Mouse (Mus musculus) megakaryocyte-erythroid progenitor cell, adult 5-6 weeks (primary cell): ENCODE results near the gene Gm9573. TPM values are rescaled to one million over a fixed set of nuclear protein-coding genes. Genes with fewer than 3 reads are reported as not detected.

Source experiments
- ATAC-seq: replicated peaks from 2 replicates; pipeline ENCODE4 v1.8.0; 2016; ENCODE audit warnings: mild to moderate bottlenecking, inconsistent platforms; ENCODE audit not compliant: severe bottlenecking, poor library complexity, low FRiP score, low TSS enrichment
- total RNA-seq, 2 experiments: library from RNA; stranded (forward) in 1 of 2; stranded (reverse) in 1 of 2; fragments of 200-1000, 215-1000 nt in 1 of 2; fragments of >200 nt in 1 of 2; fragmentation: Nextera tagmentation in 1 of 2; gene quantifications; 2 replicates each; pipeline ENCODE4 v1.2.3; 2014 to 2017

The Gm9573 gene
- total RNA-seq (2014; fragmentation: Nextera tagmentation) (not detected in 2 replicates), total RNA-seq (2017) (not detected in 2 replicates)

DNA sequence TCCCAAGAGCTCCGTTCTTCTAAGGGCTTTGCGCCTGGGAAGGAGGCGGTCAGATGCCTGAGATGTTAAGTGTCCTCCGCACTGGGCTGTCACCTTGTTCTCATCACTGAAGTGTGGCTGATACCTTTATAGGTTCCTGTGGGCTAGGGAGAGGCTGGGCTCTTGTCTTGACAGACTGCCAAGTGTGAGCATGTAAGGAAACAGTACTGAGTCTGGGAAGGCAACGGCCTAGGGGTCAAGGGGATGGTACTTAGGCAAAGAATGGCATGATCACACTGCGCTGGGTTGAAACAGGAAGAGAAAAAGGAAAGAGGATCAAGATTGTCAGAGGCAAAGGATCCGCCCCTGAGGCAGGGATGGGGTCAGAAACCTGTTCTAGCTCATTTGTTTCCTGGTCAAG is at the start of gene Gm9573:
TSS of gene Gm9573 (minus strand) at position 101 of the 400 bp plus-strand sequence.
- ATAC-seq, result no peak

DNA sequence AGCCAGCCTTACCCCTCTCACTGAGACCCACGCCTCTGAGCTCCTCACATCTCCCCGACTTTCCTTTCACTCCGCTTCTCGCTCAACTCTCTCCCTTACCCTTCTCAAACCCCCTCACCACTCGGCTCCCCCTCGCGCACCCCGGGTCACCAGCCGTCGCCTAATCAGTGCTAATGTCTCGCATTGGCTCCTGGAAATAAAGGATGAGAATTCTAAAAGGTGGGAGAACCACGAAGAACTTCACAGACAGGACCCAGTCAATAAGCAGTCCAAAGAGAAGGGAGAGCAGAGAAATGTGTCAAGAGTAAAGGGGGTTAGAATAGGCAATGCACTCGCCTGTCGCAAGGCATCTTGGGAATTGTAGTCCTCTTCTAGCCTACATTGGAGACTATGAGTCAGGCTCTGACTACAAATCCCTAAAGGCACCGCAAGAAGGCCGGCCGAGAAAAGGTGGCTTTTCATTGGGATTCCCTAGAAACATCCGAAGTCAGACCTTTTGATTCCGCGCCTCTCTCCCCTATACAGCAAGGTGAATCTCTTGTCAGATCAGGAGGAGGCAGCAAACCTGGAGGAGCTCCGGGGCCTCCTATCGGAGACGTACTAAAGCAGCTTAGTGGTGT is 47.1 kb upstream of the Gm9573 start, which contains the start of gene Gtf2h4:
TSS of gene Gtf2h4 (minus strand) at position 324 of the 620 bp plus-strand sequence.
- peak; percentile 96 for ATAC-seq

- ATAC-seq, result no peak
Measured at GRCm38 (mm10) chr17:35672527-35672926, 46.1 kb upstream of the Gm9573 start.

DNA sequence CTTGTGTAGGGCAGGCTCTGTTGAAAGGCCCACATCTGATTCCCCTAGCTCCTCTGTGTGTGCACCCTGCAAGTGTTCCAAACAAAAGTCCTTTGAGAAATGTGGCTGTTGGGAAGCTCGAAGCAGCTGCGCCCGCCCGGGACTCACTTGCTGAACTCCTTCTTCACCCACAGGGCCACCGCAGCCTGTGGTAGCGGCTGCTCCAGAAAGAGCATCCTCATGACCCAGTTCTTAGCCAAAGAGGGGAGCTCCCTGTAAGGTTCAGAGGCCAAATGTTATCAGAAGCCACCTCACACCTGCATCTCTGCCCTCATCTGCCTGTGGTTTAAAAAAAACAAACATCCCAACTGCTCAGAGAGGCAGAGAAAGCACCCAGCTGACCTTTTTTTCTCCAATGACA is 45.4 kb upstream of the Gm9573 start:
- ATAC-seq, result no peak

DNA sequence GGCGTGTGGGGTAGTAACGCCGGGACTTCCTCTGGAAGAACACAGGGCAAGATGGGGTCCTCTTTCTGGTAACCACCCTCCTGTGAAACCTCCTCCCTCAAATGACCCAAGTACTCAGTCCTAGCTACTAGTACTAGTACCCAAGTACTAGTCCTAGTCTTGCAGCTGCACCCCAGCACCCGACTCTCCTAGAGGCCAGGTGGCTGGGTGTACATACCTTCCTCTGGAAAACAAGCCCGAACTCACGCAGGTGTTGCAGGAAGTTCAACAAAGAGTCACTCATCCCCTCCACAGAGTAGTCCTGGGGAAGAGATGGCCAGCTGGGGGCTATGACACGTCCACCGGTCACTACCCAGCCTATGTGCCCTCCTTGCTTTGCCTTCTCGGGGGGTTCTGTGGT is 43.3 kb upstream of the Gm9573 start:
- no peak for ATAC-seq

- peak; percentile 76 for ATAC-seq
Measured at GRCm38 (mm10) chr17:35667334-35668065, 41.1 kb upstream of the Gm9573 start, which contains the start of gene Vars2. TSS of gene Vars2 (minus strand) at chr17:35667592.

GRCm38 (mm10) chr17:35666851-35667256 is 40.4 kb upstream of the Gm9573 start:
- ATAC-seq, result 0 out of 2 replicates have a peak, but pooled peaks have one; percentile 24

- ATAC-seq, result no peak
Measured at GRCm38 (mm10) chr17:35665957-35666515, 39.6 kb upstream of the Gm9573 start.

DNA sequence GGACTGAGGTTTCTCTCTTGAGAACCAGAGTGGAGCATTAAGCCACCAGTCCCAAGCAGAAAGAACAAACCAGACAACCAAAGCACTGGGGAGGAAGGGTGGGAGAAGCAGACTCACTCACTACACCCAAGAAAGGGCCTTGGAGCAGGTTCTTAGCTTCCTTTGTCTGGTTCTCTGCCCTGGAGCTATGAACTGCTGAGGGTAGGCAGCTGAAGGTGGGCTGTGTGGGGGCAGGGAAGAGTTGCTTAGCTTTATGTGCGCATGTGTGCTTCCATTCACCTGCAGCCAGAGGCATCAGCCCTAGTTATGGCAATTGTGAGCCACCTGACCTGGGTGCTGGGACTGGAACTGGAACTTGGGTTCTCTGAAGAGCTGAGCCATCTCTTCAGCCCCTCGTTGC is 26.6 kb upstream of the Gm9573 start:
- no peak for ATAC-seq

- no peak for ATAC-seq
Measured at GRCm38 (mm10) chr17:35649429-35649828, 23.0 kb upstream of the Gm9573 start.

- no peak for ATAC-seq
Measured at GRCm38 (mm10) chr17:35643609-35644236, 17.3 kb upstream of the Gm9573 start, which contains the start of gene Mucl3. TSS of gene Mucl3 (minus strand) at chr17:35643695.

DNA sequence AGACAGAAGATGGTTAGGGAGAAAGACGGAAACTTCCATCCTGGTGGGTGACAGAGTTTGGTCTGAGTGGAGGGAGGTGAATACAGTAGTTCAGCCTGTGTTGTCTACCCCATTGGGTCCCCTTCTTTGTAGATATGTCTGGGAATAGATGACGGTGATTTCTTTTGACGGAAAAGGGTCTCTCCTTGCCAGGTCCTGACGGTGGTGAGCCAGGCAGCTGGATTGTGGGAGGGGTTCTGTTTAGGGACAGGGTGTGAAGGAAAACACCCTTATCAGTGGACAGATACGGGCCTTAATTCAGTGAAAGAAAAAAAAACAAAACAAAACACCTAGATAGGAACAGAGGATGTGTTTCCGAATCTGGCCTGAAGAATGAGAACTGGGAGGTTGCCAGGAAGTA is 12.9 kb upstream of the Gm9573 start:
- no peak for ATAC-seq

DNA sequence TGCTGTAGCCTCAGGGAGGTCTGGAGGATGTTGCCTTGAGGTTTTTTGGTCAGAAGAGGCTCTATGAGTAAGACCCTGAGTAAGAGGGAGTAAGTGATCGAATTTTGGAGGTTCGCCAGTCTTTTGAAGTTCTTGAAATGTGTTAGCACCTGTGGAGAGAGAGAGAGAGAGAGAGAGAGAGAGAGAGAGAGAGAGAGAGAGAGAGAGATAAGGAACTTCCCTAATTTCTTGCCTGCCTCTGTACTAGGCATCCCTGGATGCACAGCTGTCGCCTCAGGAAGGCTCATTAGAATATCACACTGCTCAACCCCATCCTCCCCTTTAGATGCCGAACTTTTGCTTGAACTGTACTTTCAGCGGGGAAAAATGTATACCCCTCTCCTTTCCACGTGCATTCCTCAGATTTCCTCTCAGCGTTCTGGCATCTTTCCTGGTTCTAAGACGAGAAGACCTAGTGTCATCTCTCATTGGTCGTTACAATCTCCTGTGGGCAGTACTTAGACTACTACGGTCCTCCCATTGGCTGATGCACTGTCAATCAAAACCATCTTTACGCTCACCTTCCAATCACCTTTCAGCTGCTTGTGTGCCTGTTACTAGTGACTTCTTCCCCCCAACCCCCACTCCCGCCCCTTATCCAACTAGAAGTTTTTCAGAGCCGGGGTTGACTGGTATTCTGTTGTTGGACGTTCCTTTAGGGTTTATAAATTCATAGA is 12.2 kb upstream of the Gm9573 start:
- no peak for ATAC-seq

- 0 out of 2 replicates have a peak, but pooled peaks have one; percentile 39 for ATAC-seq
Measured at GRCm38 (mm10) chr17:35636363-35636762, 9.9 kb upstream of the Gm9573 start.

DNA sequence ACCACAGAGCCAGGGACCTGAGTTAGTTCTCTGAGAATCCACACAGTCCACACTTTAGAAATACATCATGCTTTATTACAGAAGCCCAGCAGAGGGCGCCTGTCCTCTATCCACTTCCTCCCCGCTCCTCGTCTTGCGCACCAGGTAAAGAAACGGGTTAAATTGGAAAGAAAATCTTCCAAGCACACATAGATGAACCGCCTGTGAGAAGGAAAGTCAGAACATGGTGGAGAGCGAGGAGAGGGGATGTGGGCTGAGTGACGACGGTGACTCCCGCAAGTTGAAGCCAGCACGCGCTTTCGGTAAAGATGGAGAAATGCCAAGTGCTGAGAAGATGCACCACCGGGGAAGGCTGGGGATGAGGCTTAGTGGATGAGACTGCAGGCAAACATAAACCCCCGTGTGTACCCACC is 9.3 kb upstream of the Gm9573 start:
- peak; percentile 58; the same call in 1 of the 2 replicates for ATAC-seq

DNA sequence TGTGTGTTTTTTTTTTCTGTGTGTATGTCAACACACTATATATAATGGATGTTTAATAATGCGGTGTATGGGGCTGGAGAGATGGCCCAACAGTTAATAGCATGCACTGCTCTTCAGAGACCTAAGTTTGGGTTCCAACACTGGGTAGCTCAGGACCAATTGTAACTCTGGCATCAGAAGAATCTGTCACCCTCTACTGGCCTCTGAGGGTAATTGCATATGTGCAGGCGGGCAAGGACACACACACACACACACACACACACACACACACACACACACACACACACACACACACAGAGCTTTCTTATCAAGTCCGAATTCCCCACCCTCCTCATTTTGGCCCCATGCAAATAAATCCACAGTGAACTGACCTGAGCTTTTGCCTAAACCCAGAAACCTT is 8.8 kb upstream of the Gm9573 start:
- no peak for ATAC-seq

DNA sequence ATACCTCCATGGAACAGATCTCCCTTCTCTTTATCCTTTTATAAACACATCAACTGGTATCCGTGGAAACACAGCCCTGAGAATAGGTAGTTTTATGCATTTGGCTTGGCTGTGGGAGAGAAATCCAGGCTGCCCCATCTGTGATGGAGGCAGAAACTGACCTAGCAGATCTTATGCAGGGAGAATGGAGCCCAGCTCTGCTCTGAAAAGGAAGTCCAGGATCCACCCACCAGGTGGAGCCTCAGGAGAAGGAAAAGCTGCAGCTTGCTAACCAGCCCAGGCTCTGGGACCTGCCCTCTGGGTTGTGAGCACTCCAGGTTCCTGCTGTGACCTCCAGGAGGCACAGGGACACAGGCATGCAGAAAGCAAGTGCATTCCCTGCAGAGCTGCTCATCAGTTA is 7.6 kb upstream of the Gm9573 start:
- ATAC-seq, result no peak

DNA sequence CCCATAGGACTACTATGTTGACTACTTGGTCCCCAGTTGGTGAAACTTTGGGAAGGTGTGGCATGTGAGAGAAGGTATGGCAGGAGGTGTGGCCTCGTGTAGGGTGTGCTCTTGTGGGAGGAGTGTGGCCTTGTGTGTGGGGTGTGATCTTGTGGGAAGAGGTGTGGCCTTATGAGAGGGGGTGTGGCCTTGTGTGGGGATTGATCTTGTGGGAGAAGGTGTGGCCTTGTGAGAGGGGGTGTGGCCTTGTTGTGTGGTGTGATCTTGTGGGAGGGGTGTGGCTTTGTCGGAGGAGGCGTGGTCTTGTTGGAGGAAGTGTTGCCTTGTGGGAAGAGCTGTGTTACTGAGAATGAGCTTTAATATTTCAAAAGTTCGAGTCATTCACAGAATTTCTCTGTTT is 9.3 kb downstream of the Gm9573 start:
- no peak; the same call in 1 of the 2 replicates for ATAC-seq

- ATAC-seq, result no peak
Measured at GRCm38 (mm10) chr17:35601736-35602354, 24.6 kb downstream of the Gm9573 start.
